ENCODE assay signal across 8 mouse cellular contexts in genomic region chr2:77944860-77945595, GRCm38 (mm10). TPM values are rescaled to one million over a fixed set of nuclear protein-coding genes. Genes with fewer than 3 reads are reported as not detected.
DNase-seq lines count a peak whose midpoint lies in the region; ATAC-seq and TF ChIP-seq lines count a peak whose summit lies in the region.

No protein-coding gene starts in this region.

- intact Hi-C loops in heart, postnatal 36 days (cut with DNase I), result no loop called here

- no peaks in the 10 kb centered on the region for H3K36me3 ChIP-seq in heart, embryonic 15.5 days
- H3K36me3 ChIP-seq in myocyte (ENCODE audit: control insufficient read depth, insufficient read depth), result peaks cover 3% of the 10 kb centered on the region

- no peak for DNase-seq in heart, postnatal 36 days
- DNase-seq in c-Kit-positive CD71-negative TER-119-negative erythroid progenitor cells, embryonic 14.5 days (ENCODE audit: low read depth), result peak; percentile 50
- DNase-seq in induced T-regulatory cell, adult 2 months (ENCODE audit: low read depth), result peak; percentile 11
- DNase-seq in cerebellum, postnatal 14 days, result no peak
- DNase-seq in layer of hippocampus, adult 11-12 months (ENCODE audit: low spot score), result no peak
- DNase-seq in adrenal gland, postnatal 4 days (ENCODE audit: low spot score in 2 of 2), result no peak

- H3K4me3 ChIP-seq in heart, embryonic 15.5 days, result peak overlapping the region; percentile 87
- H3K4me3 ChIP-seq in myocyte, result peak overlapping the region; percentile 88

- H3K9ac ChIP-seq in heart, embryonic 15.5 days, result peak overlapping the region; percentile 86

- no peaks in the 10 kb centered on the region for H3K27me3 ChIP-seq in heart, embryonic 15.5 days
- no peaks in the 10 kb centered on the region for H3K27me3 ChIP-seq in myocyte (ENCODE audit: control insufficient read depth, insufficient read depth, insufficient read length)

- TF ChIP-seq POLR2A in myocyte (IDR thresholded peaks at IDR 0.05; ENCODE audit: insufficient read length, low read depth), result no peak

- peak overlapping the region; percentile 73; the same call in 1 of the 2 replicates for H3K27ac ChIP-seq in heart, embryonic 15.5 days

- H3ac ChIP-seq in myocyte (ENCODE audit: control insufficient read depth, insufficient read length), result peak overlapping the region; percentile 69

- H3K9me3 ChIP-seq in heart, embryonic 15.5 days (replicated peaks), result no peaks in the 10 kb centered on the region

- ATAC-seq in heart, embryonic 15.5 days (replicated peaks; ENCODE audit: insufficient number of reproducible peaks, insufficient read depth, low FRiP score, low read depth), result no peak

- peaks cover 53% of the 10 kb centered on the region for H3K79me2 ChIP-seq in myocyte (ENCODE audit: control insufficient read depth, insufficient read depth)

- peaks cover 12% of the 10 kb centered on the region for H3K4me1 ChIP-seq in heart, embryonic 15.5 days (replicated peaks)

- WGBS in heart, embryonic 15.5 days, result 35% methylated on average over 8 of the region's 8 CpGs

- H3K4me2 ChIP-seq in heart, embryonic 15.5 days, result peak overlapping the region; percentile 83
- H3K4me2 ChIP-seq in myocyte (ENCODE audit: low read depth), result peak overlapping the region; percentile 87

TF ChIP-seq in myocyte, 11 proteins besides CTCF, POLR2A, EP300 and RAD21:
- TF ChIP-seq REST (IDR thresholded peaks at IDR 0.05; ENCODE audit: insufficient read depth, insufficient read length) (no peak), TCF3 (IDR thresholded peaks at IDR 0.05; ENCODE audit: insufficient read length, low read depth) (no peak), SRF (IDR thresholded peaks at IDR 0.05; ENCODE audit: control insufficient read depth, insufficient read length, low read depth) (no peak), POLR2AphosphoS2 (IDR thresholded peaks at IDR 0.05; ENCODE audit: insufficient read length, low read depth) (no peak), USF1 (IDR thresholded peaks at IDR 0.05; ENCODE audit: low read depth) (no peak), MYOD1 (IDR thresholded peaks at IDR 0.05; ENCODE audit: control insufficient read depth in 1 of 3, insufficient read length in 2 of 3, low read depth in 2 of 3) (no peak), MAX (IDR thresholded peaks at IDR 0.05; ENCODE audit: low read depth) (no peak), TCF12 (IDR thresholded peaks at IDR 0.05; ENCODE audit: insufficient read depth, poor library complexity, severe bottlenecking) (no peak), CEBPB (IDR thresholded peaks at IDR 0.05; ENCODE audit: insufficient read depth, poor library complexity, severe bottlenecking) (no peak), MYOG (IDR thresholded peaks at IDR 0.05; ENCODE audit: control insufficient read depth in 1 of 3, insufficient read depth in 1 of 3, insufficient read length in 2 of 3, low read depth in 2 of 3) (no peak), E2F4 (IDR thresholded peaks at IDR 0.05; ENCODE audit: insufficient read depth) (no peak)

RNA-seq across cellular contexts. Expression of gene Cwc22, which starts 1.1 kb away (rescaled TPM):
- 13.7 and 19.3 TPM in 2 replicates for polyA plus RNA-seq in heart, embryonic 15.5 days (2015; fragmentation: Nextera tagmentation; extraction: Ambion mirVana)
- total RNA-seq in heart, postnatal 36 days (2021), result 10 to 100 TPM; 16.3 to 17.4 TPM
- polyA plus RNA-seq in myocyte (2012; fragmentation: generic; extraction: Trizol), result 8.3 TPM
- 10 to 100 TPM; 41.1 TPM for total RNA-seq in adrenal gland, postnatal 4 days (2021)

Comparison
In these comparisons a context has a peak if more than half of its experiments do, and no peak if none do; other contexts are left out.
1. DNase-seq: peak in c-Kit-positive CD71-negative TER-119-negative erythroid progenitor cells, embryonic 14.5 days (single experiment) and induced T-regulatory cell, adult 2 months (single experiment); none in heart, postnatal 36 days (0 of 2), cerebellum, postnatal 14 days (0 of 2), layer of hippocampus, adult 11-12 months (single experiment) and adrenal gland, postnatal 4 days (0 of 2).